Mouse (Mus musculus) heart, embryonic 13.5 days (tissue): Measurements from ENCODE around the gene Snd1. TPM values are rescaled to one million over a fixed set of nuclear protein-coding genes. Genes with fewer than 3 reads are reported as not detected.

ENCODE experiments used
- ATAC-seq: fragments of 200-750 bp; cut with Nextera tagmentation; 2 replicates; pipeline ENCODE4 v1.8.0; 2017; ENCODE audit warnings: moderate TSS enrichment; ENCODE audit not compliant: insufficient number of reproducible peaks, low FRiP score, low TSS enrichment; ENCODE audit errors: extremely low read depth
- H3K27ac ChIP-seq: fragments of 300-500 bp; sonication (generic); replicated peaks from 2 replicates; pipeline ENCODE4 v1.5.1; 2015; ENCODE audit warnings: moderate library complexity, mild to moderate bottlenecking, inconsistent platforms
- H3K27me3 ChIP-seq: fragments of 300-500 bp; sonication (generic); replicated peaks from 2 replicates; pipeline ENCODE4 v1.6.1; 2015; ENCODE audit warnings: mild to moderate bottlenecking, inconsistent platforms
- H3K36me3 ChIP-seq: fragments of 300-500 bp; sonication (generic); 2 replicates; pipeline ENCODE4 v1.6.1; 2015; ENCODE audit warnings: mild to moderate bottlenecking, inconsistent platforms
- H3K4me1 ChIP-seq: fragments of 300-500 bp; sonication (generic); 2 replicates; pipeline ENCODE4 v1.6.1; 2015; ENCODE audit warnings: inconsistent platforms
- H3K4me2 ChIP-seq: fragments of 300-500 bp; sonication (generic); 2 replicates; pipeline ENCODE4 v1.6.1; 2015; ENCODE audit warnings: inconsistent platforms, mild to moderate bottlenecking, moderate library complexity
- H3K4me3 ChIP-seq: fragments of 300-500 bp; sonication (generic); 2 replicates; pipeline ENCODE4 v1.5.1; 2015; ENCODE audit warnings: moderate library complexity, mild to moderate bottlenecking, inconsistent platforms
- H3K9ac ChIP-seq: fragments of 300-500 bp; sonication (generic); 2 replicates; pipeline ENCODE4 v1.6.1; 2015; ENCODE audit warnings: inconsistent platforms, mild to moderate bottlenecking, moderate library complexity
- H3K9me3 ChIP-seq: fragments of 300-500 bp; sonication (generic); 2 replicates; pipeline ENCODE4 v1.6.1; 2016; ENCODE audit warnings: inconsistent platforms
- WGBS: fragments of 180-500 bp; shearing (Covaris S2); methylation state at CpG from one replicate; pipeline ENCODE4 v1.1.7; 2015; ENCODE audit warnings: mixed read lengths; 5-methylcytosine and 5-hydroxymethylcytosine counted together
- polyA plus RNA-seq: library from polyadenylated mRNA; unstranded; fragments of >200 nt; fragmentation: Nextera tagmentation; extraction: Ambion mirVana; gene quantifications from 2 replicates; pipeline ENCODE4 v1.2.1, GENCODE M21; 2015

Snd1 gene
- polyA plus RNA-seq, 1 experiment from 2014 or later = 78.5 TPM

DNA sequence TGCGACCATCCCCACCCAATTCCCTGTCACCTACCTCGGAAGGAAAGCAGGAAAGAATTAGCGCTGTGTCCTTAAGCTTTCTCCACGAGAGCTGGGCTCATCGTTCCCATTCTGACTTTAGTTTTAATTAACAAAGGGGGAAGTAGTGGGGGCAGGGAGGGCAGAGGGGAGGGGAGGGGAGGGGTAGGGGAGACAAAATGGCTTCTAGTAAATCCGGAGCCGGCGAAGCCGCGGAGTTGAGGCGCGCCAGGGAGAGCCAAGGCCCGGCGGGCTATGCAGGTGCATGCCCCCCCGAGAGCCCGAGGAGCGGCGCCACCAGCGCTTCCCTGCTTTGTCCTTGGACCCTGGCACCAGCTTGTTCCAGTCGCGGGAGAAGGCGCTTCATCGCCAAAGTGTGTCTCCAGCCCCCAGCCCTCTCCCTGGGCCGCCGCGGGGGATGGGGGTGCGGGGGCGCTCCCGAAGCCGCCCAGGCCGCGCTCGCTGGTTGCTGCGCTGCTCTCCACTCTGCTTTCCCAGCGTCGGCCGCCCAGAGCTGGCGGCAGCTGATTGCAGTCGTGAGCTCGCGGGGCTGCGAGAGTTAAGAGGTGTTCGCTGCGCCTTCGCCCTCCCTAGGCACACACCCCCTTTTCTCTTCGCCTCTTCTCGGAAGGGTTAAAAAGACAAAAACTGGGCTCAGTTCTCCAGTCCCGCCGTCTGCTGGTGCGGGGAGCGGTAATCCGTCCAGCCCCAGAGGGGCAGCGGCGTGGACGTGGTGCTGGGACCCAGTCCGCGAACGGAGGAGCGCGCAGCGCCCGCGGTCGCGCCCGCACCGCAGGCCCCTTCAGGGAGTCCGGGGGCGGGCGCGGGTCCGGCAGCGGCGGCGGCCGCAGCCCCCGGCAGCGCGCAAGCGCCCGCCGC, 357.2 kb downstream of the Snd1 start:
- Histone ChIP-seq H3K9ac (peak overlapping the region; percentile 85), H3K9me3 (no peaks in the 10 kb centered on the region), H3K4me3 (peak overlapping the region; percentile 71), H3K36me3 (no peaks in the 10 kb centered on the region), H3K27ac (no peak overlapping the region), H3K4me1 (peaks cover 27% of the 10 kb centered on the region), H3K27me3 (peaks cover 26% of the 10 kb centered on the region), H3K4me2 (peak overlapping the region; percentile 97)
- WGBS = under 1% methylated on average over 67 of the region's 82 CpGs
- peak; percentile 33; the same call in 1 of the 2 replicates for ATAC-seq

DNA sequence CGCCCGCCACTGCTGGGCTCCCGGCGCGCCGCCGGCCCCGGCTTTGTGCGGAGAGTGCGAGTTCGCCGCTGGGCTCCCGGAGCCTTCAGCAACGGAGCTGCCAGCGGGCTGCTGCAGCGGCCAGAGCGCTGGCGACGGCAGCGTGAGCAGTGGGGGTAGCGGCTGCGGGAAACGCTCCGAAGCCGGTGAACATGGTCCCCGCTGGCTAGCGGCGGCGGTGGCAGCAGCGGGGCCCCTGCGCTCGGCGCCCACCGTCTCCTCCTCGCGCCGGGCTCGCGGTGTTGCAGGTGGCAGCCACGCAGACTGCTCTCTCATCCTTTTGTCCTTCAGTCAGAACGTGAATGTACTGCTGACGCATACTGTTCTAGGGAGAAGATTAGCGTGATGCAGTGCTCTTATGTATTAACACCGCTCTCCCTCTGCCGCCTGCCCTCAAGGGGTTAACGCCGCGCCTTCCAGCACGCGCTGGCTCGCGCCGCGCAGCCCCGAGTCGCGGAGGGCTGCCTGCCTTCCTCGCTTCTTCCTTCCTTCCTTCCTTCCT, 357.9 kb downstream of the Snd1 start:
- peaks cover 21% of the 10 kb centered on the region for H3K4me1 ChIP-seq
- H3K36me3 ChIP-seq = no peaks in the 10 kb centered on the region
- H3K27me3 ChIP-seq = peaks cover 26% of the 10 kb centered on the region
- no peaks in the 10 kb centered on the region for H3K9me3 ChIP-seq
- H3K4me3 ChIP-seq = peak overlapping the region; percentile 71
- under 1% methylated on average over 56 of the region's 58 CpGs for WGBS
- ATAC-seq = no peak; the same call in 1 of the 2 replicates
- no peak overlapping the region for H3K27ac ChIP-seq
- H3K9ac ChIP-seq = peak overlapping the region; percentile 85
- H3K4me2 ChIP-seq = peak overlapping the region; percentile 97

DNA sequence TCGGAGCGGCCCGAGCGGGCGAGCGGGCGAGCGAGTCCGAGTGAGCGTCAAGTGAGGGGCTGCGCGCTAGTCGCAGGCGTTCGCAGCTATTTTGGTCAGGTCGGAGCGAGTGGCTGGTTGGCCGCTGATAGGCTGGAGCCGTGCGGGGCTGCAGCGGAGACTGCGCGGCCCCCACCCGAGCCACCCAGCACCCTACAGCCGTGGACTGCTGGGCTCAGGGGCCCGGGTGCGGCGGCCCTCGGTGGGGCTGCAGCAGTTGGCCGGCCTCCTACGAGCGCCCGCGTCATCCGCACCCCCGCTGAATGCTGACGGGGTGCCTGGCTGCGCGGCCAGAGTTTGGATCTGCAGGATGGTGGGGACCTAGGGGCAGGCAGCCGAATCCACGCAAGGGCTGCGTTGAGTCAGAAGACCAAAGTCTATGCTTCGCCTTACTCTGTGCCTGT, 358.5 kb downstream of the Snd1 start:
- WGBS = 1% methylated on average over 41 of the region's 43 CpGs

DNA sequence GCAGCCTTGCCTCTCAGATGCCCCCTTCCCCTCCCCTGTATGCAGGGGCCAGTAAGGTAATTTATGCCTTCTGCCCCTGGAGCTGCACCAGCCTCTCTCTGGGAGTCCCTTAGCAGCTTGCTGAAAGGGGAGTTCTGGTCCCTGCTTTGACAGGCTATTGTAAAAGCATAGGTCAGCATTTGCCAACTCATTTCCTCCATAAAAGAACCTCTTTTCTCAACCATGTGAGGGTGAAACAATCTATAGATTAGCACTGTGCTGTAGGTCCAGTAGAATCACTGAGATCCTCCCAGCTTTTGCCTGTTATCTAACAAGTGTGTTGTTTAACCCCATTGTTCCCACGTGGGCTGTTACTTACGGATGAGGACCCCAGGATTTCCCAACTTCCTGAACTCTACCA, 359.1 kb downstream of the Snd1 start:
- Histone ChIP-seq H3K27me3 (peaks cover 26% of the 10 kb centered on the region), H3K4me2 (peak overlapping the region; percentile 97), H3K36me3 (no peaks in the 10 kb centered on the region), H3K4me1 (peaks cover 18% of the 10 kb centered on the region), H3K27ac (no peak overlapping the region), H3K4me3 (0 out of 2 replicates have a peak overlapping the region, but pooled peaks have one; percentile 71), H3K9me3 (no peaks in the 10 kb centered on the region), H3K9ac (no peak overlapping the region)
- ATAC-seq = no peak
- WGBS = 58% methylated on average over 2 of the region's 2 CpGs

More for the DNA sequence above, 358.5 kb downstream of the Snd1 start:
- peak overlapping the region; percentile 97 for H3K4me2 ChIP-seq
- H3K27me3 ChIP-seq = peaks cover 26% of the 10 kb centered on the region
- no peak overlapping the region for H3K27ac ChIP-seq
- H3K4me3 ChIP-seq = peak overlapping the region; percentile 71
- H3K36me3 ChIP-seq = no peaks in the 10 kb centered on the region
- H3K9ac ChIP-seq = peak overlapping the region; percentile 85
- ATAC-seq = peak; percentile 45; the same call in 1 of the 2 replicates
- H3K9me3 ChIP-seq = no peaks in the 10 kb centered on the region
- H3K4me1 ChIP-seq = peaks cover 21% of the 10 kb centered on the region

DNA sequence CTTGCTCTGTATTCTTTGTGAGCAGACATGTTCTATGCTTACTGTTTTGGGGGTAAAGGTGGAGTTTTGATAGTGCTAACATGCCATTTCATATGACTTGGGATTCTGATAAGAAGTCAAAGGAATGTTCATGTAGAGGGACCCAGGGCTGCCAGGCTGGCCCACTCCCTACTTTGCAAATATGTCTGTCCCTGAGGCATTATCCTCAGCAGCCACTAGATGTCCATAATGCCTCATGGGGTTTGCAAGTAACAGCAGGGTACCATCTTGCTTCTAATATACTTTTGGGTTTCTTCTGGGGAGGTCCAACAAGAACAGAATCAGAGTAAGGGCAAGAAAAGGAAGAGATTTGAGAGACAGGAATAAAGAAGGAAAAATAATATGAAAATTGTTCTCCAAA, 361.7 kb downstream of the Snd1 start:
- Histone ChIP-seq H3K27me3 (0 out of 2 replicates have a peak, but pooled peaks cover 6% of the 10 kb centered on the region), H3K27ac (no peak overlapping the region), H3K4me2 (no peak overlapping the region), H3K9me3 (no peaks in the 10 kb centered on the region), H3K36me3 (no peaks in the 10 kb centered on the region), H3K9ac (no peak overlapping the region), H3K4me1 (peaks cover 22% of the 10 kb centered on the region), H3K4me3 (no peak overlapping the region)
- ATAC-seq = no peak

DNA sequence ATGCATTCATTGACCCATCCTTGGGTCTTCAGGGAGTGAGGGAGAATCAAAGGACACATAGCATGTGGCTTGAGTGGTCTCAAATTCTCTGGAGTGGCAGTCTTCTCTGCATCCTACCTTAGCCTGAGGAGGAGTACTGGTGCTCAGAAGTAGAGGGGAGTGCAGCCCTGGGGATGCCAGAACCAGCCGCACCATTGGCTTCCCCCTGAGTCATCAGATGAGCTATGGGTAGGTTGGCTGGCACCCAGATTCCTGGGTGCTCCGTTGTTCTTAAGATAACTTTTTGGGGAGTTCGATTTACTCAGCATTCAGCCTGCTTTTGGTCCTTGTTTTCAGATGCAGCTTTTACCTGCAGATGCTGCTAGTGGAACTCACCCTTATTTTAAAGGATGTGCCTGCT, 366.6 kb downstream of the Snd1 start:
- Histone ChIP-seq H3K27ac (no peak overlapping the region), H3K4me3 (no peak overlapping the region), H3K4me2 (no peak overlapping the region), H3K4me1 (peaks cover 33% of the 10 kb centered on the region), H3K9ac (no peak overlapping the region), H3K36me3 (no peaks in the 10 kb centered on the region), H3K27me3 (no peaks in the 10 kb centered on the region), H3K9me3 (no peaks in the 10 kb centered on the region)
- 74% methylated on average over 3 of the region's 3 CpGs for WGBS
- no peak for ATAC-seq

DNA sequence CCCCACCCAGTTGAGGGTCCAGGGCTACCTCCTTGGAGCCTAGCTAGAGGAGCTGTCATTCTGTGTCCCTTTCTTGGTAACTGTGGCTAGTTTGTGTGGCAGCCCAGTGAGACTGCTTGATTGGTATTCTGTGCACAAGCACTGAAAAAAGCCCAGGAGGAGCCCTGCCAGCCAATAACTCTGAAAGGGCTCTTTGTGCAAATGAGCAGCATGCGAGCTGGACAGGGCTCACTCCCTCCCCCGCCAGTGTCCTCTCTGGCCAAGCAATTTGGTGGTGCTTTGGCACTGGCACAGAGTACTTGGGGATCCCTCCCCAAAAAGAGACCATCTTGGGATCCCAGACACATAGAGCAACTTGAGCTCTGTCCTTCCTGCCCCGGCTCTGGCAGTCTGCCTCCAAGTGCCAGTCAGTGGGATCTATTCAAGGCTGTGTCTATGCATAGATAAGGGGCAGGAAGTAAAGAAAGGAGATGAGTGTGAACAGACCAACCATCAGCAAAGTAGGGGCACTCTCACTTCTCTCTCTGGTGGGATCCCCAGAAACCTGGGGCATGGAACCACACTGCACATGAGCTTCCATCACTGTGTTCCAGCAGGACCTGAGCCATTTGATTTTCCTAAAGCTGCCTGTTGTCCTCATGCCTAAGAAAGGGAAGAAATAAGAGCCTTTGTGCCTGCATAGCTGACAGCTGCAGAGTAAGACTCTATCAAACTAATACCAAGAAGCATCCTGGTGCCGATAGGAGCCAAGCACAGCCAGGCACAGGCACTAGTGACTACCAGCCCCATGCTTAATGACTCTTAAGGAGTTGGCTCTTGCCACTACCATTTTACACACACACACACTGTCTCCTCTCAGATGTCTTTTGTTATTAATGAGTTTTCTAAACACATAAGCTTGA, 367.7 kb downstream of the Snd1 start:
- H3K27ac ChIP-seq = no peak overlapping the region
- H3K9ac ChIP-seq = no peak overlapping the region
- H3K4me1 ChIP-seq = peaks cover 39% of the 10 kb centered on the region
- H3K4me2 ChIP-seq = no peak overlapping the region
- no peaks in the 10 kb centered on the region for H3K36me3 ChIP-seq
- no peaks in the 10 kb centered on the region for H3K27me3 ChIP-seq
- 56% methylated on average over 4 of the region's 4 CpGs for WGBS
- H3K9me3 ChIP-seq = no peaks in the 10 kb centered on the region
- ATAC-seq = no peak
- no peak overlapping the region for H3K4me3 ChIP-seq

DNA sequence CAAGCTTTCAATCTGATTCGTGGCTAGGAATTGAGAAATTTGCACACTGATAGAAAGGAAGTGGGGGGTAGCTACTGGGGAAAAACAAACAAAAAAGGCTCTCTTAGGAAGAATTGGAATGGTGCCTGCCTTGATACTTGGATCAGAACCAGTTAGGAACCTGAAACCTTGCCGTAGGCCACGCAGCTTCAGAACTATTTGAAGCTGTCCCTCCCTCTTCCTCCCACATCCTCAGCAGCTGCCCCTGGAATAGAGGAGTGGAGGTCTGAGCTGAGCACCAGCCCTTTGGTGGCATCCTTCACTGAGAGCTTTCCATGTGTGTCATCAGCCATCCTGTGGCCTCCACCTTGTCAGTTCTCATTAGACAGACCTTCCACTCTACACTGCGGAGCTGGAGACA, 370.7 kb downstream of the Snd1 start:
- H3K4me1 ChIP-seq = peaks cover 61% of the 10 kb centered on the region
- WGBS = 37% methylated on average over 4 of the region's 4 CpGs
- H3K36me3 ChIP-seq = no peaks in the 10 kb centered on the region; the same call in 1 of the 2 replicates
- ATAC-seq = no peak
- no peaks in the 10 kb centered on the region for H3K27me3 ChIP-seq
- H3K4me2 ChIP-seq = no peak overlapping the region
- H3K27ac ChIP-seq = no peak overlapping the region
- H3K9me3 ChIP-seq = no peaks in the 10 kb centered on the region
- H3K4me3 ChIP-seq = no peak overlapping the region
- no peak overlapping the region for H3K9ac ChIP-seq

DNA sequence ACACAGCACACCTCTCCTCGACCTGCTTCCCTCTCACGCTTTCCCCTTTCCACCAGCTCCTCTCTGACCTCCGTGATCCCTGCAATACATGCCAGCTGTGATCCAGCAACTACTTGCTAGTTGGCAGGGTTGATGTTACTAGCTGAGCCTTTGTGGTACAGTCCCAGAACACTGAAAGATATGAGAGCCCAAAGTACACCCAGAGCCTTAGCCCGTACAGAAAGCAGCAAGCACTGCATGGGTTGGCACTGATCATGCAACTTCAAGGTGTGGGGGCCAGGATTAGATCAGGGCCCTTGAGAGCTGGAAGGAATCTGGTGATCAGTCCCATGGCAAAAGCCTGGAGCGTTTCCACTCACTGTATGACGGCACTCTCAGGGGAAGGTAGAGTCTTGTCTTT, 372.7 kb downstream of the Snd1 start:
- Histone ChIP-seq H3K9me3 (no peaks in the 10 kb centered on the region), H3K9ac (0 out of 2 replicates have a peak overlapping the region, but pooled peaks have one; percentile 7), H3K4me3 (no peak overlapping the region), H3K27ac (no peak overlapping the region; the same call in 1 of the 2 replicates), H3K36me3 (no peaks in the 10 kb centered on the region; the same call in 1 of the 2 replicates), H3K4me2 (no peak overlapping the region), H3K27me3 (no peaks in the 10 kb centered on the region), H3K4me1 (peaks cover 55% of the 10 kb centered on the region)
- ATAC-seq = no peak
- WGBS = 46% methylated on average over 6 of the region's 6 CpGs

DNA sequence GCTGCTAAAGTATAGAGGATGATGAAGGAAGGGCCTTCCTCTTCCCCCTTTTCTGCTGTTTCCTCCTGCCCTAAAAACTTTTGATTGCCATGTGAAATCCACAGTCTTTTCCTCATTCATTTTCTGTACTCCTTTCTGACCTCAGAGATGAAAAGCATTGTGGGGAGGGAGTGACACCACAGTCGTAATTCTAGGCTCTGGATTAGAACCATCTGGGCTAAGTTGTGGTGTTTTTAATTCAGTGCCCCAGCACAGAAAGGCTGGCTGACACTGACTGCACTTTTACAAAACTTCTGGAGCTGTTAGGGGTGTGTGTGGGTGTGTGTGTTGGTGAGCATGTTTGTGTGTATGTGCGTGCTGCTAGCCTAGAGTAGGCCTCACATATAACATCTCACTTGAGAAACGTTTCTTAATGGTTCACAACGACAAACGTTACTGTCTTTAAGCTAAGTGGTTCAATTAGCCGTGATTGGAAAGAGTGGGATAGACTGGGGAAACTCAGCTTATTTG, 373.4 kb downstream of the Snd1 start:
- no peak for ATAC-seq
- Histone ChIP-seq H3K36me3 (no peaks in the 10 kb centered on the region; the same call in 1 of the 2 replicates), H3K4me3 (no peak overlapping the region), H3K9me3 (no peaks in the 10 kb centered on the region), H3K4me2 (no peak overlapping the region), H3K27ac (no peak overlapping the region), H3K9ac (no peak overlapping the region), H3K4me1 (peaks cover 57% of the 10 kb centered on the region), H3K27me3 (no peaks in the 10 kb centered on the region)
- 72% methylated on average over 6 of the region's 6 CpGs for WGBS

DNA sequence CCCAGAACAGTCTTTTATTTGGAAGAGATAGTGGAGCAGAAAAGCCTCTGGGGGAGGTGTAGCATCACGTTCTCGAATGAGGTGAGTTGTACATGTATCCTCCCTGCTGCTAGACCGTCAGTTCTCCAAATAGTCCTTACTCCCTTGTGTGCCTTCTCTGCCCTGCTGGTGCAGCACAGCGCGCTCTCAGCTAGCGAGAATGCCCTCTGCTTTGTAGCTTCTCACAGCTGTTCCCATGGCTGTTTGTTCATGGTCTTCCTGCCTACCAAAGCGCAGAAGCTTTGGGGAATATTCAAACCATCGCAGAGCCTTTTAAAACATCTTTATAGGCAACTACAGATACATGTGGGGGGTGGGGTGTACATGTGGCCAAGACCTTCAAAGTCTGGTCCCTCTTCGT, 374.0 kb downstream of the Snd1 start:
- Histone ChIP-seq H3K27ac (peak overlapping the region; percentile 36), H3K4me3 (no peak overlapping the region), H3K4me2 (no peak overlapping the region), H3K36me3 (no peaks in the 10 kb centered on the region; the same call in 1 of the 2 replicates), H3K27me3 (no peaks in the 10 kb centered on the region), H3K9me3 (no peaks in the 10 kb centered on the region), H3K9ac (peak overlapping the region; percentile 24; the same call in 1 of the 2 replicates), H3K4me1 (peaks cover 63% of the 10 kb centered on the region)
- 72% methylated on average over 9 of the region's 9 CpGs for WGBS
- no peak for ATAC-seq
